Mouse (Mus musculus): ENCODE measurements around the gene Tle2. TPM values are rescaled to one million over a fixed set of nuclear protein-coding genes. Genes with fewer than 3 reads are reported as not detected.

Gene Tle2
- polyA plus RNA-seq, 1 experiment from 2014 or later: 27.7 TPM

DNA sequence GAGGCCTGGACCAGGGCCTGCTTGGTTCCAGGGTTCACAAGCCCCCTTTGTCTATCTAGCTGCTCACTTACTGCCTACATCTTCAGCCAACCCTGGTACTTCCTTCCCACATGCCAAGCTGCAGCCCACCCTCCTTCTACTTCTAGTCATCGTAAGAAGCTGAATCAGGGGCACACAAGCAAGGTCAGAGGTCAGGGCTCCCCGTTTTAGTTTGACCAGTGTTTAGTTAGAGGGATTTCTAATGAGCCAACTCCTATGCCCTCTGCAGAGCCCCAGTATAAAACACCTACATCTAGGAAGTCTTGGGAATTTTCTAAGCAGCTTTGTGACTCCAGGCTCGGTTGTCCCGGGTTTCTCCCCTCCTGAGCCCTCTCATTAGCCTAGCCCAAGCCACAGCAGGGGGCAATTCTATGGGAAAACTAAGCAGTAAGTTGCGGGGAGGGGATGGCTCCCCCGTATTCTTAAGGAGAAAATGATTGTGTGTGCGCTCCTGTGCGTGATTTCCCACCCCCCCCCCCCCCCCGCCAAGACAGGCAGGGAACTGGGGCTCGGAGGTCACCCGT is 4.0 kb upstream of the Tle2 start:
- H3K4me2 ChIP-seq: peak overlapping the region; percentile 72
- no peak overlapping the region for H3K9ac ChIP-seq
- under 1% methylated on average over 10 of the region's 11 CpGs for WGBS
- peak; percentile 19 for ATAC-seq (ENCODE audit: low FRiP score)
- peak overlapping the region; percentile 88 for H3K27ac ChIP-seq
- H3K4me3 ChIP-seq: peak overlapping the region; percentile 40
- peaks cover 19% of the 10 kb centered on the region for H3K36me3 ChIP-seq
- H3K9me3 ChIP-seq: no peaks in the 10 kb centered on the region
- peaks cover 65% of the 10 kb centered on the region for H3K4me1 ChIP-seq (replicated peaks)
- peaks cover 66% of the 10 kb centered on the region for H3K27me3 ChIP-seq

DNA sequence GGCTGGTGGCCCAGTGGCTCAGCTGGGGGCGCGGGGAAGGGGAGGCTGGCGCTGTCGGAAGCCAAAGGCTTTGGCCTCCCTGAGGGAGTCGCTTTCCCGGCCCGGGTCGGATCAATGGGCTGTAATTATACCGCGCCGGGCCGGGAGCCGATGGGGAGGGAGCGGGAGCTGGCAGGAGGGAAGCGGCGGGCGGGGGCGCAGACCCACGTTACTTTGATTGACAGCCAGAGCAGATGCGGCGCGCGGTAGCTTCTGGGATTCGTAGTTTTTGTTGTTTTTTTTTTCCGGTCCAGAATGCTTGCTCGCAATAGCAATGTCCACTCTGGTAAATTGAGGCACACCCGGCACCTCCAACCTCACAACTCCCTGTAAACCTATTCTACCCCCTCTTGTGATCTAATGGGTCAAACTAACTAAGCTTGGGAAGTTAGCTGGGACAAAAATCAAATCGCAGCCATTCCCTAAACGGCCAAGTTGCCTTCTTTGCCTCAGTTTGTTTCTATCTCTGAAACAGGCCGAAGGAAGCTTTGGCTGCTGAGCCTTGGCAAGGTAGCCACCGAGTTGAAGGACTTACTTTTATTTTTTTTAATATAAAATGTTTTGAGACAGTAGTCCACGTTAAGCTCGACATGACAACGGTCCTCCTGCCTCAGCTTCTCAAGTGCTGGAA is 3.4 kb upstream of the Tle2 start:
- peak overlapping the region; percentile 72 for H3K4me2 ChIP-seq
- peaks cover 66% of the 10 kb centered on the region for H3K27me3 ChIP-seq
- under 1% methylated on average over 34 of the region's 34 CpGs for WGBS
- no peak overlapping the region for H3K9ac ChIP-seq
- peaks cover 67% of the 10 kb centered on the region for H3K4me1 ChIP-seq (replicated peaks)
- ATAC-seq (ENCODE audit: low FRiP score): peak; percentile 57
- peak overlapping the region; percentile 88 for H3K27ac ChIP-seq
- H3K36me3 ChIP-seq: peaks cover 12% of the 10 kb centered on the region
- peak overlapping the region; percentile 40 for H3K4me3 ChIP-seq
- H3K9me3 ChIP-seq: no peaks in the 10 kb centered on the region

DNA sequence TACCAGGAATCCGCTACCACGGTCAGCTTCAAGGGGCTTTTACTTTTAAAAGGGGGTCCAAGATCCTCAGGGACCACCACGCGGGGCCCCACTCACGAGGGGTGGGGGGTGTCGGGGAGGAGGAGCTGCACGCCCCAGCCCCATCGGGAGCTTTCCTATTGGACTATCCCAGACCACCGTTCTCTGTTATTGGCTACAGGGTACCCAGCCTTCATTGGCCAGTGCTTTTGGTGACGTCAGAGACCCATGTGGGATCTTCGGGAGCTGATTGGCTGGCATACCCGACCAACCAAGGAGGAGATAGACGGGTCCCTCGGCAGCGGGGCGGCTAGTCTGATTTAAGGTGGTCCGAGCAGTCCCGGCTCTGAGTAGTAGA is 2.9 kb upstream of the Tle2 start:
- Histone ChIP-seq H3K4me2 (peak overlapping the region; percentile 72), H3K36me3 (peaks cover 7% of the 10 kb centered on the region), H3K4me3 (peak overlapping the region; percentile 40), H3K9ac (no peak overlapping the region), H3K27ac (peak overlapping the region; percentile 88), H3K9me3 (no peaks in the 10 kb centered on the region), H3K27me3 (peaks cover 66% of the 10 kb centered on the region), H3K4me1 (replicated peaks) (peaks cover 72% of the 10 kb centered on the region)
- under 1% methylated on average over 18 of the region's 18 CpGs for WGBS
- ATAC-seq (ENCODE audit: low FRiP score): peak; percentile 92

DNA sequence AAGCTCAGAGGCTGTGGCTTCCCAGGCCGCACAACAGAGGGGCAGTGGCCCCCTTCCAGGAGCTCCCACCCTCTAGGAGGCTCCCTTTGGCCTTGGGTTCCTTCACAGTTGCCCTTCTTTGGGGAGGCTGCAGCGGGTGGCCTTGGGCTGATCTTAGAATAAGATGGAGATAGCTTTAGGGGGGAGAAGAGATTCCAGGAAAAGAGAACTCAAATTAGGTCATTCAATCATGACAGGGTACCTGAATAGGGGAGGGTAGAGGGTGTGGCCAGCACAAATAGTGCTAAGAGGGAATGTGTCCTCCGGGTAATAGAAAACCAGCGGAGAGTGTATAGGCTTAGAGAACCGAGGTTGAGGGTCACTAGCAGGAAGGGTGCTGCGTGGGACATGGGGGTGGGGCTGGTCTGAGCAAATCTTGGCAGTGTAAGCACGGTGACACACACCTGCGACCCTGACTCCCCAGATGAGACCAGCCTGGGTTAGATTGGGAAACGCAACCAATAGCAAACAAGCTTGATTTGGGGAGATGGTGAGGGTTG is 2.2 kb upstream of the Tle2 start:
- H3K9me3 ChIP-seq: no peaks in the 10 kb centered on the region
- H3K27me3 ChIP-seq: peaks cover 66% of the 10 kb centered on the region
- 3% methylated on average over 9 of the region's 9 CpGs for WGBS
- H3K36me3 ChIP-seq: 0 out of 2 replicates have a peak, but pooled peaks cover under 1% of the 10 kb centered on the region
- peak overlapping the region; percentile 40; the same call in 1 of the 2 replicates for H3K4me3 ChIP-seq
- H3K4me1 ChIP-seq (replicated peaks): peaks cover 72% of the 10 kb centered on the region
- ATAC-seq (ENCODE audit: low FRiP score): no peak
- peak overlapping the region; percentile 64; the same call in 1 of the 2 replicates for H3K27ac ChIP-seq
- peak overlapping the region; percentile 39; the same call in 1 of the 2 replicates for H3K9ac ChIP-seq
- H3K4me2 ChIP-seq: peak overlapping the region; percentile 50

DNA sequence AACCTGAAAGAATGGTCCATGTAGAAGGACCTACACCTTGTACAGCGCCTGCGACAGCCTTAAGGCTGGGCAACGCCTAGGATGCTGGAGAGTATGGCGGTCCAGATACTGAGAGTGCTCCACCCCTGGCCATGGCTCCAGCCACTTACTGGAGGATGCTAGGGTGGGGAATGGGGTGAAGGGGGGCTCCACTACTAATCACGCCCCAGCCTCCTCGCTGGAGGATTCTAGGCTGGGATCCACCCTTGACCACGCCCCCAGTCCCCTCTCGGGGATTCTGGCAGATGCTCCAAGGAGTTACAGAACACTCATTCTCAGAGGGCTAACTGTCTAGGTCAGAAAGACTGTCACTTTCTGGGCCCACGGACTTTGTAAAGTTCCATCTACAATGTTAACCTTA is 1.4 kb upstream of the Tle2 start:
- H3K36me3 ChIP-seq: no peaks in the 10 kb centered on the region
- H3K4me2 ChIP-seq: no peak overlapping the region

DNA sequence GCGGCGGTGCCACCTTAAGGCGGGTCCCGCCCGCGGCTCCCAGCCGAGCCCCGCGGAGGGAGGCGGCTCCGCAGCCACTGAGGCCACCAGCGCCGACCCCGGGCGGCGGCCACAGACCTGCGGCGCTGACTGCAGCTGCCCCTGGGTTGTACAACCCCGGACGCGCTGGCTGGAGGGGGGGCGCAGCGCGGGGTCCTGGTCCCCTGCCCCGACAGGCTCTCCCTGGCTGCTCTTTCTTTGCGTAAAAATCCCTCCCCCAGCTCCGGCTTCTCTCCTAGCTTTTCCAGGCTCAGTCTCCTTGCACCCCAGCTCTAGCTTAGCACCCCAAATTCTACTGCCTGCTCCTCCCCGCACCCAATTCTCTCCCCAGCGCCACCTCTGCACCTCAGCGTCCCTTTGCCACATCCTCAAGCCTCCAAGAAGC is 859 bp downstream of the Tle2 start:
- H3K4me3 ChIP-seq: peak overlapping the region; percentile 60
- H3K9ac ChIP-seq: peak overlapping the region; percentile 81
- peaks cover 51% of the 10 kb centered on the region for H3K4me1 ChIP-seq (replicated peaks)
- H3K27me3 ChIP-seq: peaks cover 82% of the 10 kb centered on the region
- peak overlapping the region; percentile 78 for H3K4me2 ChIP-seq
- H3K36me3 ChIP-seq: no peaks in the 10 kb centered on the region
- WGBS: 1% methylated on average over 29 of the region's 30 CpGs
- ATAC-seq (ENCODE audit: low FRiP score): no peak
- H3K9me3 ChIP-seq: no peaks in the 10 kb centered on the region
- peak overlapping the region; percentile 64 for H3K27ac ChIP-seq

More for the DNA sequence above, 1.4 kb upstream of the Tle2 start:
- Histone ChIP-seq H3K27me3 (peaks cover 67% of the 10 kb centered on the region), H3K27ac (no peak overlapping the region), H3K4me3 (no peak overlapping the region), H3K9ac (peak overlapping the region; percentile 39; the same call in 1 of the 2 replicates), H3K9me3 (no peaks in the 10 kb centered on the region), H3K4me1 (replicated peaks) (peaks cover 67% of the 10 kb centered on the region)
- 6% methylated on average over 9 of the region's 9 CpGs for WGBS
- no peak for ATAC-seq (ENCODE audit: low FRiP score)

DNA sequence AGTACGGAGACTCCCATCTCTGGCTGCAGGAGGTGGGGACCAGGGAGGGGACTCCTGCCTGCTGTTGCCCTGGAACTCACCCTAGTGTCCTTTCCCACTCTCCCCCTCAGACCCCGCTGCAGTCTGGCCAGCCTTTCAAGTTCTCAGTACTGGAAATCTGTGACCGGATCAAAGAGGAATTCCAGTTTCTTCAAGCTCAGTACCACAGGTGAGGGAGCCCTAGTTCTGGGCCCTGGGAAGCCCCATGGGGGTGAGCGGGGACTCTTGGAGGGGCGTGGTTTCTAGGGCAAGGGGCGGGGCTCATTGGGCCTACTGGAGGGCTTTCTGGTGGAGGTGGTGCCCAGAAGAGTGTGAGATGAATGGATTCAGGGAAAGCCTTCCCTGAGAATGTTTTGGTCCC is 1.3 kb downstream of the Tle2 start:
- peaks cover 50% of the 10 kb centered on the region for H3K4me1 ChIP-seq (replicated peaks)
- 3% methylated on average over 6 of the region's 6 CpGs for WGBS

DNA sequence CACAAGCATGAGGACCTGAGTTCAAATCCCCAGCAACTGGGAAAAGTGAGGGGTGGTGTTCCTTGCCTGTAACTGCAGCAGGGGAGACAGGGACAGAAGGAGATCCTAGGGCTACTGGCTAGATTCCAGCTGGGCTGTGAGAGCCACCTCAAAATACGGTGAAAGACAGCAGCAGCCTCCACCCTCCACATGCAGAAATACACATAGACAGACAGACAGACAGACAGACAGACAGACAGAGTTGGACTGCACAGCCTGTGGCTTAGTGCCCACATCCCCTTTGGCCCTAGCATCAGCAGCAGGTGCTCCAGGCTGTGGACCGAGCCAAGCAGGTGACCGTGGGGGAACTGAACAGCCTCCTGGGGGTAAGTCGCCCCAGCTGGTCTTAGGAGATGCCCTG is 5.6 kb downstream of the Tle2 start:
- Histone ChIP-seq H3K4me2 (peak overlapping the region; percentile 19; the same call in 1 of the 2 replicates), H3K36me3 (no peaks in the 10 kb centered on the region; the same call in 1 of the 2 replicates), H3K4me3 (no peak overlapping the region), H3K27ac (no peak overlapping the region), H3K9ac (peak overlapping the region; percentile 51; the same call in 1 of the 2 replicates), H3K27me3 (peaks cover 97% of the 10 kb centered on the region), H3K4me1 (replicated peaks) (peaks cover 43% of the 10 kb centered on the region), H3K9me3 (no peaks in the 10 kb centered on the region)
- WGBS: 57% methylated on average over 4 of the region's 4 CpGs
- ATAC-seq (ENCODE audit: low FRiP score): no peak

More for the DNA sequence above, 1.3 kb downstream of the Tle2 start:
- no peak for ATAC-seq (ENCODE audit: low FRiP score)
- Histone ChIP-seq H3K9me3 (no peaks in the 10 kb centered on the region), H3K27me3 (peaks cover 86% of the 10 kb centered on the region), H3K4me3 (peak overlapping the region; percentile 60), H3K27ac (0 out of 2 replicates have a peak overlapping the region, but pooled peaks have one; percentile 64), H3K36me3 (no peaks in the 10 kb centered on the region), H3K4me2 (peak overlapping the region; percentile 78), H3K9ac (peak overlapping the region; percentile 81)

DNA sequence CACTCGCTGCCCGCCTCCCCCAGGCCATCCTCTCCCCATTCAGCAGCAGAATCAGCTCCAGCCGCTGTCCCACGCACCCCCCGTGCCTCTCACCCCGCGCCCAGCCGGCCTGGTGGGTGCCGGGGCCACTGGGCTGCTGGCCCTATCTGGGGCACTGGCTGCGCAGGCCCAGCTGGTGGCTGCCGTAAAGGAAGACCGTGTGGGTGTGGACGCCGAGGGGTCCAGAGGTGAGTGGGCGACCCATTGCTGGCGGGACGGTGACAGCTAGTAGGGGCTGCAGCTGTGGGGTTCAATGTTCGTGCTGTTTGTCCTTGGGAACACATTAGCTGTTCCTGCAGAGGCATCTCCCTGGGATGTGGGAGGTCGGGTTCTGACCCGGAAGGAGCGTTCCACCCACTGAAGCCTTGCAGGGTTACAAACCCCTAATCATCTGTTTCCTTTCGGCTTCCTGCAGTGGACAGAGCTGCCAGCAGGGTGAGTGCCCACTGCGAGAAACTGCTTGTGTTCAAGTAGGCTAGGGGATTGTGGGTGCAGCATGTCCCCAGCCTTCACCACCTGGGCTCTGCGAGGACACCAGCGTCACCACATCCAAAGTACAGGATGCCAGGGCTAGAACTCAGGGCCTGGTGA is 6.2 kb downstream of the Tle2 start:
- Histone ChIP-seq H3K36me3 (peaks cover 3% of the 10 kb centered on the region; the same call in 1 of the 2 replicates), H3K27me3 (peaks cover 98% of the 10 kb centered on the region)
- WGBS: 52% methylated on average over 25 of the region's 25 CpGs

DNA sequence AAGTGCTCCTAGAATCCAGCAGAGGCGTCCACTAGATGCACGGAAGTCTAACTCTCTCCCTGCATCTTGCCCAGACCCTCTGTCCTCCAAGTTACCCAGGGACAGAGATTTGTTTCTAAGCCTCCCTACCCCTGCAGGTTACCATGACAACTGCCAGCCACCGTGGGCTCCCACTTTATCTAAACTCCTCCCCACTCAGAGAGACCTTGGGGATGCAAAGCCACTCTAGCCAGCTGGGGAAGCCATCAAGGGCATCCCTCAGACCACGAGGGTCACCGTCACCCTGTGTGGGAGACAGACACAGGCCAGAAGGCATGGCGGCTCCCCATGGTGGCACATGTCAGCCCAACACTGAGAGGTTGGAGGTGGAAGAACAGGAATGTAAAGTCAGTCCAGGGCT is 9.0 kb downstream of the Tle2 start:
- Histone ChIP-seq H3K27me3 (peaks cover 98% of the 10 kb centered on the region), H3K27ac (no peak overlapping the region), H3K9ac (no peak overlapping the region), H3K4me3 (no peak overlapping the region), H3K9me3 (no peaks in the 10 kb centered on the region), H3K36me3 (peaks cover 18% of the 10 kb centered on the region), H3K4me2 (no peak overlapping the region), H3K4me1 (replicated peaks) (peaks cover 29% of the 10 kb centered on the region)
- ATAC-seq (ENCODE audit: low FRiP score): no peak
- WGBS: 37% methylated on average over 6 of the region's 6 CpGs

More for the DNA sequence above, 6.2 kb downstream of the Tle2 start:
- Histone ChIP-seq H3K4me3 (no peak overlapping the region), H3K4me2 (peak overlapping the region; percentile 19; the same call in 1 of the 2 replicates), H3K9me3 (no peaks in the 10 kb centered on the region), H3K9ac (peak overlapping the region; percentile 51; the same call in 1 of the 2 replicates), H3K27ac (no peak overlapping the region), H3K4me1 (replicated peaks) (peaks cover 38% of the 10 kb centered on the region)
- ATAC-seq (ENCODE audit: low FRiP score): no peak

DNA sequence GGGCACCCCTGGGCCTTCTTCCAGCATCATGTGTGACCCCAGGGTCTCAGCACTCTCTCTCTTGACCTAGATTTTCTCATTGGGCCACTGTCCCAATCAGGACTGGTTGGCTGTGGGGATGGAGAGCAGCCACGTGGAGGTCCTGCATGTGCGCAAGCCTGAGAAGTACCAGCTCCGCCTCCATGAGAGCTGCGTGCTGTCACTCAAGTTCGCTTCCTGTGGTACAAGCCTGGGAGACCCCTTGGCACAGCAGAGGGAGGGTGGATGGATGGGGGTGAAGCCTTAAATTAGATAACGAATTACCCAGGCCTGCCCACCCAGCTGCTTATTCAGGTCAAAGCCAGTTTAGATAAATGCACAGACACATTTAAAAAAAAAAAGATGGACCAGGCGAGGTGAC is 14.4 kb downstream of the Tle2 start:
- Histone ChIP-seq H3K36me3 (peaks cover 22% of the 10 kb centered on the region), H3K27me3 (peaks cover 100% of the 10 kb centered on the region), H3K27ac (no peak overlapping the region), H3K9ac (no peak overlapping the region), H3K4me2 (no peak overlapping the region), H3K4me1 (replicated peaks) (no peaks in the 10 kb centered on the region), H3K9me3 (no peaks in the 10 kb centered on the region), H3K4me3 (no peak overlapping the region)
- no peak for ATAC-seq (ENCODE audit: low FRiP score)
- WGBS: 66% methylated on average over 7 of the region's 7 CpGs

DNA sequence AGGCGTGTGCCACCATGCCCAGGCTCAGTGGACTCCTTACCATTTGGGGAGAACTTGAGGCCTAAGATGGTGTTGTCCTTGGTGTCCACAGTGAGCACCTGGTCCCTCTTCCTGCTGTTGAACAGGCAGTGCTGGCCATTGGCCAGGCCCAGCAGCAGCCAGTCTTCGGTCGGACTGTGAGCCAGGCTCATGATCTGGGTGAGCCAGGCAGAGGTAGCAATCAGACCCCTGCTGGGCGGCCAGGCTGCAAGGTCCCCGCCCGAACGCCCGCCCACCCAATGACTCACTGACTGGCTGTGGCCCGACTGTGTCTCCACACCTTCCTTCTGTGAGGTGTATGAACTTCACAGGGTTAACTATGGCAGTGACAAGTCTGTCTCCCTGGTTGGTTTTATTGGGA is 17.5 kb downstream of the Tle2 start:
- peaks cover 16% of the 10 kb centered on the region for H3K36me3 ChIP-seq
- H3K27me3 ChIP-seq: peaks cover 94% of the 10 kb centered on the region
- H3K9ac ChIP-seq: no peak overlapping the region
- H3K27ac ChIP-seq: no peak overlapping the region
- WGBS: 64% methylated on average over 9 of the region's 9 CpGs
- H3K4me2 ChIP-seq: no peak overlapping the region
- H3K4me3 ChIP-seq: no peak overlapping the region
- H3K9me3 ChIP-seq: no peaks in the 10 kb centered on the region
- H3K4me1 ChIP-seq (replicated peaks): peaks cover 20% of the 10 kb centered on the region
- no peak for ATAC-seq (ENCODE audit: low FRiP score)

Data from hindbrain, embryonic 13.5 days (tissue).